Mouse (Mus musculus) hindbrain, postnatal 0 days (tissue): Measurements from ENCODE around the gene Gm20662. TPM values are rescaled to one million over a fixed set of nuclear protein-coding genes. Genes with fewer than 3 reads are reported as not detected.
A peak's percentile ranks its signal among the peaks of the same experiment; 100 is the strongest.

Source experiments
- ATAC-seq: fragments of 200-750 bp; cut with Nextera tagmentation; 2 replicates; pipeline ENCODE4 v1.8.0; 2017; ENCODE audit warnings: mild to moderate bottlenecking, moderate TSS enrichment, moderate library complexity
- DNase-seq: peaks from one replicate; pipeline ENCODE4 v3.0.0-alpha.2; 2015; ENCODE audit warnings: low spot score
- H3K27ac ChIP-seq: fragments of 300-500 bp; sonication (generic); 2 replicates; pipeline ENCODE4 v1.5.1; 2014; ENCODE audit warnings: mild to moderate bottlenecking
- H3K27me3 ChIP-seq: fragments of 300-500 bp; sonication (generic); 2 replicates; pipeline ENCODE4 v1.6.1; 2014; ENCODE audit warnings: low read length, mixed read lengths; ENCODE audit not compliant: insufficient read depth
- H3K36me3 ChIP-seq: fragments of 300-500 bp; sonication (generic); 2 replicates; pipeline ENCODE4 v1.6.1; 2014; ENCODE audit warnings: low read length, mixed read lengths; ENCODE audit not compliant: insufficient read depth
- H3K4me1 ChIP-seq: fragments of 300-500 bp; sonication (generic); 2 replicates; pipeline ENCODE4 v1.6.1; 2014; ENCODE audit warnings: antibody characterized with exemption, low read length, mixed read lengths; ENCODE audit not compliant: insufficient read depth
- H3K4me2 ChIP-seq: fragments of 300-500 bp; sonication (generic); 2 replicates; pipeline ENCODE4 v1.6.1; 2014; ENCODE audit warnings: low read depth, mild to moderate bottlenecking, low read length, moderate library complexity, mixed read lengths
- H3K4me3 ChIP-seq: fragments of 300-500 bp; sonication (generic); 2 replicates; pipeline ENCODE4 v1.5.1; 2014; ENCODE audit warnings: low read length
- H3K9ac ChIP-seq: fragments of 300-500 bp; sonication (generic); replicated peaks from 2 replicates; pipeline ENCODE4 v1.6.1; 2014; ENCODE audit warnings: mild to moderate bottlenecking, low read length, moderate library complexity, mixed read lengths
- H3K9me3 ChIP-seq: fragments of 300-500 bp; sonication (generic); 2 replicates; pipeline ENCODE4 v1.6.1; 2016; ENCODE audit warnings: low read length, mixed read lengths
- CTCF ChIP-seq: IDR thresholded peaks from 2 replicates; pipeline ENCODE4 v1.5.1; 2016; ENCODE audit warnings: antibody characterized with exemption, control low read depth, low read depth
- whole genome bisulfite sequencing: fragments of 180-500 bp; shearing (Covaris S2); extraction: QIAGEN DNeasy Blood & Tissue Kit; methylation state at CpG from one replicate; pipeline ENCODE4 v1.1.7; 2014; 5-methylcytosine and 5-hydroxymethylcytosine counted together
- polyA plus RNA-seq: library from polyadenylated mRNA; unstranded; fragments of >200 nt; fragmentation: Nextera tagmentation; extraction: Ambion mirVana; gene quantifications from 2 replicates; pipeline ENCODE4 v1.2.1, GENCODE M21; 2015
- total RNA-seq: library from RNA; depleted of rRNA; stranded (reverse); fragments of >200 nt; gene quantifications from 2 replicates; pipeline ENCODE4 v1.2.3, GENCODE M21; 2014

Gene Gm20662
- total and polyA plus RNA-seq, 2 experiments from 2014 or later = 3.3 TPM; not detected in 1

DNA sequence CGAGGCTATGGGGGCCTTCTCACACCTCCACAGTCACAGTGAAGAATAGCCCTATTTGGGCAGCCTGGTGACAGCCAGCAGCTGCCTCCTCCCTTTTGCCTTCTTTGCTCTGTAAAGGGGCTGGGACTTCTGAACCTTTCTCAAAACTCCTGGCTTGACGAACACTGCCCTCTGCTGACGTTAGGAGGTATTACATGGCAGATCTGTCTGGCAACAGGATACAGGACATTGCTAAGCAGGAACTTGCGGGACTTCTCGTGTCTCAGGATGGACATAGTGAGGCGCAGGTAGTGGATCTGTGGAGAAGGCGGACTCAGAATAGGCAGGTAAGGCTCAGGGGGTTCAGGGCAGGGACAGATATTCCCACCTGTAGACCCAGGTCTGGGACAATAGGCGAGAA, 71.8 kb downstream of the Gm20662 start:
- Histone ChIP-seq H3K4me2 (no peak overlapping the region), H3K9me3 (no peaks in the 10 kb centered on the region), H3K4me3 (no peak overlapping the region), H3K4me1 (no peaks in the 10 kb centered on the region), H3K36me3 (peaks cover 31% of the 10 kb centered on the region), H3K27ac (no peak overlapping the region), H3K9ac (no peak overlapping the region), H3K27me3 (no peaks in the 10 kb centered on the region)
- TF ChIP-seq CTCF = peak; percentile 98
- 18% methylated on average over 8 of the region's 8 CpGs for WGBS
- DNase-seq (peak; percentile 89), ATAC-seq (peak; percentile 19; the same call in 1 of the 2 replicates)

DNA sequence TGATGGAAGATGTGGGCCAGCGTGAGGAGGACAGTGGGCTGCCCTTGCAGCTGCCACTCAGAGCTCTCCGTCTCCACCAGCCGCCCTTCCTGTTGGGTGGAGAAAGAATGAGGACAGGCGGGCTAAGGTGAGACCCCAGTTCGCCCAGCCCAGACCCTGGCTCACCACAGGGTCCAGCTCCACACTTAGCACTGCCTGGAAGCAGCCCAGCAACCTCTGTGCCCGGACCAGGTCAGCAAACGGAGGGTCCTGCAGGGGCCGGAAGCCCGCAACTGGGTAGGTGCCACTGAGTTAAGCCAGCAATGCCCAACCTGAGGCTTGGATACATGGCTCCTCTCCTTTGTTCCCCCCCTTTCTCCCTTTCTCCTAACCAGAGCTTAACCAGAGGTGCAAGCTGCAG, 72.9 kb downstream of the Gm20662 start:
- Histone ChIP-seq H3K27ac (no peak overlapping the region), H3K9ac (no peak overlapping the region), H3K27me3 (no peaks in the 10 kb centered on the region), H3K4me1 (no peaks in the 10 kb centered on the region), H3K36me3 (peaks cover 20% of the 10 kb centered on the region), H3K4me3 (no peak overlapping the region), H3K4me2 (no peak overlapping the region), H3K9me3 (no peaks in the 10 kb centered on the region)
- no peak for TF ChIP-seq CTCF
- DNase-seq = no peak
- 92% methylated on average over 9 of the region's 9 CpGs for WGBS
- ATAC-seq = no peak

GRCm38 (mm10) chr9:108069529-108069928, 73.4 kb downstream of the Gm20662 start:
- no peak for TF ChIP-seq CTCF
- no peak for ATAC-seq
- 88% methylated on average over 7 of the region's 7 CpGs for WGBS

GRCm38 (mm10) chr9:108071801-108072200, 75.7 kb downstream of the Gm20662 start:
- no peaks in the 10 kb centered on the region for H3K27me3 ChIP-seq
- no peak overlapping the region for H3K4me3 ChIP-seq
- H3K9me3 ChIP-seq = no peaks in the 10 kb centered on the region
- no peaks in the 10 kb centered on the region for H3K4me1 ChIP-seq
- no peak for ATAC-seq
- no peak for TF ChIP-seq CTCF
- H3K36me3 ChIP-seq = peaks cover 19% of the 10 kb centered on the region
- H3K9ac ChIP-seq = no peak overlapping the region
- no peak overlapping the region for H3K4me2 ChIP-seq
- no peak for DNase-seq
- H3K27ac ChIP-seq = no peak overlapping the region
- 90% methylated on average over 4 of the region's 4 CpGs for WGBS

More at GRCm38 (mm10) chr9:108069529-108069928, 73.4 kb downstream of the Gm20662 start:
- H3K4me1 ChIP-seq = no peaks in the 10 kb centered on the region
- H3K9ac ChIP-seq = no peak overlapping the region
- H3K36me3 ChIP-seq = peaks cover 19% of the 10 kb centered on the region
- no peaks in the 10 kb centered on the region for H3K9me3 ChIP-seq
- DNase-seq = no peak
- no peaks in the 10 kb centered on the region for H3K27me3 ChIP-seq
- no peak overlapping the region for H3K27ac ChIP-seq
- H3K4me2 ChIP-seq = no peak overlapping the region
- H3K4me3 ChIP-seq = no peak overlapping the region

GRCm38 (mm10) chr9:108072481-108072924, 76.4 kb downstream of the Gm20662 start:
- TF ChIP-seq CTCF = no peak
- DNase-seq = no peak
- no peak overlapping the region for H3K9ac ChIP-seq

DNA sequence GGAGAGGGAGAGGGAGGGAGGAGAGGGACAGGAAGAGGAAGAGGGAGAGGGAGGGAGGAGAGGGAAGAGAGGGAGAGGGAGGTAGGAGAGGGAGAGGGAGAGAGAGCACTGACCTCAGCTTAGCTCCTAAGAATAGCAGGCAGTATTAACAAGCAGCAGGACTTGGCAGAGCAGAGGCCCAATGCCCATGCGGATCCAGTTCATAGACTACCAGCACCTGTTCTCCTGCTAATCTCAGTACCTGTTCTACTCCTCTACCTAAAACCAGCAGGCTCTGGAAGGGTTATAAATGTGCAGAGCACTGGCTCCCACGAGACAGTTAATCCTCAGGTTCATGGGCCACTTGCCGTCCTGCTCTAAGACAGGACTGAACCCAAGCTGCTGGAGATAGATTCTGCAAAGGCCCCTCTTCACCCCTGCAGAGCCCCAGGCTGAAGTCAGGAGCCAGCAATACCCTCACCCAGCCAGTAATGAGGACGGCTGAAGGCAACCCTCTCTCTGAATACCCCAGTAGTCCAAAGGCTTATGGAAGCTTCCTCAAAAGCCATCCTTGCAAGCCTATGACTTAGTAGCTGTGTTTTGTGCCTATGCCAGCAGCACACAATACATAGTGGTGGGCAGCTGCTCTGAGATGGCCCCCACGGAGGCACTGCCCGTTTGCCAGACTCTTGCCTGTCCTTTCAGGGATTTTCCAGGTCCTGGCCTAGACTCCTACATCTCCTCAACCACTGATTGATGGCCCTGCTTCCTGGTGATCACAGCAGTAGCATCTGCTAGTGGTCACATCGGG, 77.2 kb downstream of the Gm20662 start:
- H3K27me3 ChIP-seq = no peaks in the 10 kb centered on the region
- no peaks in the 10 kb centered on the region for H3K9me3 ChIP-seq
- DNase-seq (no peak), ATAC-seq (no peak)
- H3K9ac ChIP-seq = 0 out of 2 replicates have a peak overlapping the region, but pooled peaks have one; percentile 28
- H3K4me1 ChIP-seq = peaks cover 8% of the 10 kb centered on the region
- H3K27ac ChIP-seq = no peak overlapping the region
- 63% methylated on average over 7 of the region's 7 CpGs for WGBS
- no peak overlapping the region for H3K4me2 ChIP-seq
- H3K4me3 ChIP-seq = no peak overlapping the region
- H3K36me3 ChIP-seq = peaks cover 19% of the 10 kb centered on the region
- no peak for TF ChIP-seq CTCF

More at GRCm38 (mm10) chr9:108072481-108072924, 76.4 kb downstream of the Gm20662 start:
- Histone ChIP-seq H3K27me3 (no peaks in the 10 kb centered on the region), H3K27ac (no peak overlapping the region), H3K36me3 (peaks cover 19% of the 10 kb centered on the region), H3K9me3 (no peaks in the 10 kb centered on the region), H3K4me3 (no peak overlapping the region), H3K4me1 (no peaks in the 10 kb centered on the region), H3K4me2 (no peak overlapping the region)
- ATAC-seq = no peak
- 62% methylated on average over 9 of the region's 9 CpGs for WGBS

- Histone ChIP-seq H3K9me3 (no peaks in the 10 kb centered on the region), H3K36me3 (peaks cover 13% of the 10 kb centered on the region; the same call in 1 of the 2 replicates), H3K4me3 (peak within 1 kb of the TSS; percentile 67), H3K4me2 (peak within 1 kb of the TSS; percentile 73), H3K27ac (peak within 1 kb of the TSS; percentile 45; the same call in 1 of the 2 replicates), H3K27me3 (peaks cover 12% of the 10 kb centered on the region; the same call in 1 of the 2 replicates), H3K4me1 (peaks cover 18% of the 10 kb centered on the region), H3K9ac (peak within 1 kb of the TSS; percentile 94)
- ATAC-seq (no peak; the same call in 1 of the 2 replicates), DNase-seq (no peak)
- WGBS = 77% methylated on average over 5 of the region's 5 CpGs
- TF ChIP-seq CTCF = no peak
Observed at GRCm38 (mm10) chr9:108080168-108080567, 84.0 kb downstream of the Gm20662 start, which contains the start of gene Mst1. TSS of gene Mst1 (plus strand) at chr9:108080436.
